In genomic region chr3:144335237-144335636, GRCm38 (mm10) we compare ENCODE assay signal across 26 mouse cellular contexts.
DNase-seq lines count a peak whose midpoint lies in the region; ATAC-seq and TF ChIP-seq lines count a peak whose summit lies in the region.
"Had no signal": no experiment of that assay in that cellular context is flagged by ENCODE, and none has a peak within 500 bp of the region (broad histone marks: within the 10 kb centered on the region; RNA-seq: fewer than 3 reads in every experiment).

No protein-coding gene starts in this region.

- no peaks in the 10 kb centered on the region for H3K27me3 ChIP-seq in forebrain, embryonic 14.5 days (replicated peaks; ENCODE audit: control insufficient read depth, insufficient read depth, low read length)
- H3K27me3 ChIP-seq in forebrain, embryonic 15.5 days = no peaks in the 10 kb centered on the region
- H3K27me3 ChIP-seq in lung, embryonic 15.5 days = no peaks in the 10 kb centered on the region
- H3K27me3 ChIP-seq in neural tube, embryonic 13.5 days = no peaks in the 10 kb centered on the region
- no peaks in the 10 kb centered on the region for H3K27me3 ChIP-seq in neural tube, embryonic 15.5 days (replicated peaks)
- H3K27me3 ChIP-seq: limb, embryonic 15.5 days; liver, embryonic 13.5 days had no signal

- H3K9ac ChIP-seq in forebrain, embryonic 14.5 days (ENCODE audit: low read length) = no peak overlapping the region
- no peak overlapping the region for H3K9ac ChIP-seq in forebrain, embryonic 15.5 days (replicated peaks)
- no peak overlapping the region for H3K9ac ChIP-seq in lung, embryonic 15.5 days
- no peak overlapping the region for H3K9ac ChIP-seq in neural tube, embryonic 13.5 days
- H3K9ac ChIP-seq in neural tube, embryonic 15.5 days (replicated peaks) = no peak overlapping the region
- H3K9ac ChIP-seq: embryonic facial prominence, embryonic 13.5 days; limb, embryonic 15.5 days; liver, embryonic 13.5 days had no signal

- no peak for TF ChIP-seq CTCF in lung, adult 2 months (IDR thresholded peaks at IDR 0.05; ENCODE audit: insufficient read depth, low read length)

- peak; percentile 66 for ATAC-seq in forebrain, embryonic 14.5 days
- no peak; the same call in 1 of the 2 replicates for ATAC-seq in forebrain, embryonic 15.5 days (replicated peaks)
- peak; percentile 46; the same call in 1 of the 2 replicates for ATAC-seq in lung, embryonic 15.5 days (ENCODE audit: borderline replicate concordance, extremely low read depth, low FRiP score, low TSS enrichment)
- peak; percentile 66; the same call in 1 of the 2 replicates for ATAC-seq in neural tube, embryonic 13.5 days (ENCODE audit: low read depth)
- ATAC-seq in neural tube, embryonic 15.5 days (ENCODE audit: low FRiP score) = no peak
- ATAC-seq: CD4-positive, CD25-positive, alpha-beta regulatory T cell, adult 4 months; intestine, postnatal 0 days had no signal

- no peaks in the 10 kb centered on the region for H3K4me1 ChIP-seq in forebrain, embryonic 14.5 days (ENCODE audit: control insufficient read depth, insufficient read depth, low read length)
- no peaks in the 10 kb centered on the region for H3K4me1 ChIP-seq in forebrain, embryonic 15.5 days
- no peaks in the 10 kb centered on the region for H3K4me1 ChIP-seq in lung, embryonic 15.5 days
- H3K4me1 ChIP-seq in lung, adult 2 months (ENCODE audit: control insufficient read depth, insufficient read depth, low read length) = no peaks in the 10 kb centered on the region
- H3K4me1 ChIP-seq in neural tube, embryonic 13.5 days (replicated peaks) = peaks cover 10% of the 10 kb centered on the region
- 0 out of 2 replicates have a peak, but pooled peaks cover 6% of the 10 kb centered on the region for H3K4me1 ChIP-seq in neural tube, embryonic 15.5 days
- H3K4me1 ChIP-seq: embryonic facial prominence, embryonic 13.5 days; liver, embryonic 13.5 days had no signal

- H3K4me2 ChIP-seq in forebrain, embryonic 14.5 days (ENCODE audit: low read length) = no peak overlapping the region
- H3K4me2 ChIP-seq in forebrain, embryonic 15.5 days (replicated peaks) = no peak overlapping the region
- H3K4me2 ChIP-seq in lung, embryonic 15.5 days = no peak overlapping the region
- no peak overlapping the region for H3K4me2 ChIP-seq in neural tube, embryonic 13.5 days
- no peak overlapping the region for H3K4me2 ChIP-seq in neural tube, embryonic 15.5 days
- H3K4me2 ChIP-seq: embryonic facial prominence, embryonic 13.5 days; limb, embryonic 15.5 days; liver, embryonic 13.5 days had no signal

- no peaks in the 10 kb centered on the region for H3K9me3 ChIP-seq in forebrain, embryonic 14.5 days (replicated peaks; ENCODE audit: control insufficient read depth, low read length)
- no peaks in the 10 kb centered on the region for H3K9me3 ChIP-seq in forebrain, embryonic 15.5 days
- no peaks in the 10 kb centered on the region for H3K9me3 ChIP-seq in lung, embryonic 15.5 days
- no peaks in the 10 kb centered on the region for H3K9me3 ChIP-seq in neural tube, embryonic 13.5 days
- no peaks in the 10 kb centered on the region for H3K9me3 ChIP-seq in neural tube, embryonic 15.5 days (replicated peaks)
- H3K9me3 ChIP-seq: embryonic facial prominence, embryonic 13.5 days; limb, embryonic 10.5 days; limb, embryonic 15.5 days; liver, embryonic 13.5 days; midbrain, embryonic 10.5 days had no signal

- H3K36me3 ChIP-seq in forebrain, embryonic 14.5 days (ENCODE audit: control insufficient read depth, insufficient read depth, low read length) = no peaks in the 10 kb centered on the region
- no peaks in the 10 kb centered on the region for H3K36me3 ChIP-seq in forebrain, embryonic 15.5 days
- no peaks in the 10 kb centered on the region for H3K36me3 ChIP-seq in lung, embryonic 15.5 days
- H3K36me3 ChIP-seq in neural tube, embryonic 13.5 days = no peaks in the 10 kb centered on the region
- no peaks in the 10 kb centered on the region for H3K36me3 ChIP-seq in neural tube, embryonic 15.5 days
- H3K36me3 ChIP-seq: embryonic facial prominence, embryonic 13.5 days; limb, embryonic 10.5 days; limb, embryonic 15.5 days; liver, embryonic 13.5 days; midbrain, embryonic 10.5 days had no signal

- peak; percentile 64 for DNase-seq in forebrain, embryonic 14.5 days (ENCODE audit: low spot score)
- DNase-seq in lung, adult 2 months = no peak
- DNase-seq in kidney, postnatal 14 days = no peak
- DNase-seq: adrenal gland, postnatal 14 days; cerebellum, adult 11-12 months; cerebellum, adult 9-11 months; embryo, embryonic 11 days; gastrocnemius, postnatal 14 days; heart, postnatal 14 days; kidney, adult 9 months; kidney, postnatal 10 days; layer of hippocampus, adult 9-11 months; liver, embryonic 13.5 days; lung, postnatal 14 days; right cerebral cortex, postnatal 14 days had no signal

- H3K4me3 ChIP-seq in forebrain, embryonic 14.5 days (ENCODE audit: low read depth, low read length) = no peak overlapping the region
- no peak overlapping the region for H3K4me3 ChIP-seq in forebrain, embryonic 15.5 days
- no peak overlapping the region for H3K4me3 ChIP-seq in lung, embryonic 15.5 days
- no peak overlapping the region for H3K4me3 ChIP-seq in lung, adult 2 months (replicated peaks; ENCODE audit: extremely low read depth, low read depth, low read length)
- no peak overlapping the region for H3K4me3 ChIP-seq in neural tube, embryonic 13.5 days
- H3K4me3 ChIP-seq in neural tube, embryonic 15.5 days (replicated peaks) = no peak overlapping the region
- H3K4me3 ChIP-seq: embryonic facial prominence, embryonic 13.5 days; erythroblast, embryonic 14.5 days; limb, embryonic 10.5 days; limb, embryonic 15.5 days; liver, embryonic 13.5 days; midbrain, embryonic 10.5 days had no signal

- no peak overlapping the region for H3K27ac ChIP-seq in forebrain, embryonic 14.5 days (ENCODE audit: low read depth, low read length)
- no peak overlapping the region for H3K27ac ChIP-seq in forebrain, embryonic 15.5 days (replicated peaks)
- H3K27ac ChIP-seq in lung, embryonic 15.5 days = no peak overlapping the region
- H3K27ac ChIP-seq in neural tube, embryonic 13.5 days (replicated peaks) = no peak overlapping the region
- no peak overlapping the region for H3K27ac ChIP-seq in neural tube, embryonic 15.5 days (replicated peaks)
- H3K27ac ChIP-seq: embryonic facial prominence, embryonic 13.5 days; limb, embryonic 10.5 days; limb, embryonic 15.5 days; liver, embryonic 13.5 days; midbrain, embryonic 10.5 days had no signal

- no peak for TF ChIP-seq POLR2A in lung, adult 2 months (IDR thresholded peaks at IDR 0.05; ENCODE audit: borderline replicate concordance, extremely low read depth, low read depth, low read length)

- WGBS in forebrain, embryonic 14.5 days = 30% methylated on average over 3 of the region's 3 CpGs
- 13% methylated on average over 3 of the region's 3 CpGs for WGBS in forebrain, embryonic 15.5 days
- 28% methylated on average over 3 of the region's 3 CpGs for WGBS in lung, embryonic 15.5 days
- 55% methylated on average over 3 of the region's 3 CpGs for WGBS in lung, adult 2 months
- 26% methylated on average over 3 of the region's 3 CpGs for WGBS in neural tube, embryonic 13.5 days
- 21% methylated on average over 3 of the region's 3 CpGs for WGBS in neural tube, embryonic 15.5 days

Comparison
In these comparisons a context has a peak if more than half of its experiments do, and no peak if none do; other contexts are left out.
1. ATAC-seq: peak in forebrain, embryonic 14.5 days (single experiment), lung, embryonic 15.5 days (single experiment) and neural tube, embryonic 13.5 days (single experiment); none in forebrain, embryonic 15.5 days (single experiment) and neural tube, embryonic 15.5 days (single experiment).